Mouse (Mus musculus) embryonic facial prominence, embryonic 11.5 days (tissue): Measurements from ENCODE around the gene Pou3f1. TPM values are rescaled to one million over a fixed set of nuclear protein-coding genes. Genes with fewer than 3 reads are reported as not detected.
"Not testable (repeated sequence)": the region's sequence is repeated elsewhere in the genome, so short reads cannot be mapped to it uniquely, and the experiment has no call there.

Experiments
- ATAC-seq: fragments of 200-750 bp; cut with Nextera tagmentation; replicated peaks from 2 replicates; pipeline ENCODE4 v1.8.0; 2017; ENCODE audit warnings: low read depth; ENCODE audit not compliant: insufficient number of reproducible peaks, low FRiP score, low TSS enrichment
- DNase-seq: peaks from one replicate; pipeline ENCODE4 v3.0.0-alpha.2; 2015; ENCODE audit warnings: low spot score
- H3K27ac ChIP-seq: fragments of 300-500 bp; sonication (generic); replicated peaks from 2 replicates; pipeline ENCODE4 v1.5.1; 2014; ENCODE audit warnings: mild to moderate bottlenecking, low read depth, low read length, control low read depth
- H3K27me3 ChIP-seq: fragments of 300-500 bp; sonication (generic); 2 replicates; pipeline ENCODE4 v1.6.1; 2014; ENCODE audit warnings: mild to moderate bottlenecking, low read length, moderate library complexity, mixed read lengths; ENCODE audit not compliant: control insufficient read depth, insufficient read depth
- H3K36me3 ChIP-seq: fragments of 300-500 bp; sonication (generic); replicated peaks from 2 replicates; pipeline ENCODE4 v1.6.1; 2014; ENCODE audit warnings: low read depth, mild to moderate bottlenecking, low read length, moderate library complexity, mixed read lengths; ENCODE audit not compliant: control insufficient read depth, insufficient read depth
- H3K4me1 ChIP-seq: fragments of 300-500 bp; sonication (generic); 2 replicates; pipeline ENCODE4 v1.6.1; 2014; ENCODE audit warnings: low read length, mixed read lengths; ENCODE audit not compliant: control insufficient read depth, insufficient read depth
- H3K4me2 ChIP-seq: fragments of 300-500 bp; sonication (generic); 2 replicates; pipeline ENCODE4 v1.6.1; 2014; ENCODE audit warnings: low read depth, mild to moderate bottlenecking, control low read depth, low read length, moderate library complexity
- H3K4me3 ChIP-seq: fragments of 300-500 bp; sonication (generic); 2 replicates; pipeline ENCODE4 v1.5.1; 2014; ENCODE audit warnings: low read depth, low read length, control low read depth
- H3K9ac ChIP-seq: fragments of 300-500 bp; sonication (generic); replicated peaks from 2 replicates; pipeline ENCODE4 v1.6.1; 2014; ENCODE audit warnings: mild to moderate bottlenecking, control low read depth, low read length
- H3K9me3 ChIP-seq: fragments of 300-500 bp; sonication (generic); replicated peaks from 2 replicates; pipeline ENCODE4 v1.6.1; 2016; ENCODE audit warnings: mild to moderate bottlenecking, low read length, inconsistent platforms, mixed read lengths; ENCODE audit not compliant: control insufficient read depth
- WGBS: fragments of 180-500 bp; shearing (Covaris S2); extraction: QIAGEN DNeasy Blood & Tissue Kit; methylation state at CpG from one replicate; pipeline ENCODE4 v1.1.7; 2014; 5-methylcytosine and 5-hydroxymethylcytosine counted together
- polyA plus RNA-seq: library from polyadenylated mRNA; unstranded; fragments of >200 nt; fragmentation: Nextera tagmentation; extraction: Ambion mirVana; gene quantifications from 2 replicates; pipeline ENCODE4 v1.2.1, GENCODE M21; 2014

The Pou3f1 gene
- polyA plus RNA-seq, 1 experiment from 2014 or later = 3.4 TPM

- H3K4me1 ChIP-seq = peaks cover 25% of the 10 kb centered on the region
- ATAC-seq = no peak
- H3K4me3 ChIP-seq = no peak overlapping the region
Observed at GRCm38 (mm10) chr4:124703881-124704796, 47.5 kb downstream of the Pou3f1 start.

GRCm38 (mm10) chr4:124704797-124705474, 48.3 kb downstream of the Pou3f1 start:
- Histone ChIP-seq H3K27ac (peak overlapping the region; percentile 92), H3K4me1 (peaks cover 25% of the 10 kb centered on the region), H3K9me3 (no peaks in the 10 kb centered on the region), H3K9ac (peak overlapping the region; percentile 55), H3K4me3 (no peak overlapping the region), H3K36me3 (peaks cover 6% of the 10 kb centered on the region), H3K27me3 (no peaks in the 10 kb centered on the region), H3K4me2 (peak overlapping the region; percentile 41)
- 11% methylated on average over 11 of the region's 11 CpGs for WGBS
- ATAC-seq = no peak
- peak; percentile 49 for DNase-seq

More at GRCm38 (mm10) chr4:124703881-124704796, 47.5 kb downstream of the Pou3f1 start:
- peak; percentile 66 for DNase-seq
- H3K9ac ChIP-seq = peak overlapping the region; percentile 55
- peak overlapping the region; percentile 41 for H3K4me2 ChIP-seq
- no peaks in the 10 kb centered on the region for H3K27me3 ChIP-seq
- 5% methylated on average over 6 of the region's 6 CpGs for WGBS
- peak overlapping the region; percentile 92 for H3K27ac ChIP-seq
- no peaks in the 10 kb centered on the region for H3K9me3 ChIP-seq
- peaks cover 6% of the 10 kb centered on the region for H3K36me3 ChIP-seq

DNA sequence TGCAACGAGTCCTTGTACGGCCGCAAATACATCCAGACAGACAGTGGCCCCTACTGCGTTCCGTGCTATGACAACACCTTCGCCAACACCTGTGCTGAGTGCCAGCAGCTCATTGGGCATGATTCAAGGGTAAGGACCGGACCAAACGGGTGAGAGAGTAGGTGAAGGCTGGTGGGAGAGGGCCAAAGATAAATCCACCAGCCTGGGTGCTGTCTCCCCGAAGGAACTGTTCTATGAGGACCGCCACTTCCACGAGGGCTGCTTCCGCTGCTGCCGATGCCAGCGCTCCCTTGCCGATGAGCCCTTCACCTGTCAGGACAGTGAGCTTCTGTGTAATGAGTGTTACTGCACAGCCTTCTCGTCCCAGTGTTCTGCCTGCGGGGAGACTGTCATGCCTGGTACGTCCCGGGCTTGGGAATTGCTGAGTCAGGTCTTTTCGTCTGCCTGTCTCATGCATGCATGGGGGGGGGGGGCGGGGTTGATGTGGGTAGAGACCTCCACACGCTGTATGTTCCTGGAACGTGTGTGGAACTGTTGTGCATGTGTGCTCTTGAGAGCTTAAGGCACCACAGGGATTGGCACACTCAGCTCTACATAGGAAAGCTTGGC, 49.2 kb downstream of the Pou3f1 start:
- ATAC-seq = no peak
- no peaks in the 10 kb centered on the region for H3K27me3 ChIP-seq

GRCm38 (mm10) chr4:124707381-124708199, 51.0 kb downstream of the Pou3f1 start:
- not testable (repeated sequence) for H3K4me3 ChIP-seq, H3K36me3 ChIP-seq, DNase-seq, H3K27me3 ChIP-seq, ATAC-seq, H3K9me3 ChIP-seq, H3K4me2 ChIP-seq, H3K9ac ChIP-seq
- peaks cover 24% of the 10 kb centered on the region for H3K4me1 ChIP-seq
- WGBS = 86% methylated on average over 25 of the region's 25 CpGs
- peak overlapping the region; percentile 96 for H3K27ac ChIP-seq

More for the DNA sequence above, 49.2 kb downstream of the Pou3f1 start:
- H3K4me1 ChIP-seq = peaks cover 25% of the 10 kb centered on the region
- H3K4me3 ChIP-seq = no peak overlapping the region
- WGBS = 84% methylated on average over 23 of the region's 23 CpGs
- peak overlapping the region; percentile 92 for H3K27ac ChIP-seq
- peaks cover 6% of the 10 kb centered on the region for H3K36me3 ChIP-seq
- H3K4me2 ChIP-seq = no peak overlapping the region; the same call in 1 of the 2 replicates
- H3K9ac ChIP-seq = no peak overlapping the region
- no peaks in the 10 kb centered on the region for H3K9me3 ChIP-seq
- no peak for DNase-seq

- not testable (repeated sequence) for ATAC-seq, H3K27me3 ChIP-seq, DNase-seq, H3K9me3 ChIP-seq, H3K4me3 ChIP-seq, H3K36me3 ChIP-seq
- H3K4me1 ChIP-seq = peaks cover 24% of the 10 kb centered on the region
- H3K9ac ChIP-seq = peak overlapping the region; percentile 43
- peak overlapping the region; percentile 30; the same call in 1 of the 2 replicates for H3K4me2 ChIP-seq
- WGBS = 9% methylated on average over 1 of the region's 1 CpGs
- H3K27ac ChIP-seq = peak overlapping the region; percentile 96
Observed at GRCm38 (mm10) chr4:124708200-124708517, 51.6 kb downstream of the Pou3f1 start.

- Histone ChIP-seq H3K27me3 (no peaks in the 10 kb centered on the region), H3K4me2 (peak overlapping the region; percentile 30), H3K9ac (peak overlapping the region; percentile 43), H3K4me1 (peaks cover 18% of the 10 kb centered on the region), H3K4me3 (no peak overlapping the region; the same call in 1 of the 2 replicates), H3K36me3 (peaks cover 6% of the 10 kb centered on the region), H3K9me3 (no peaks in the 10 kb centered on the region), H3K27ac (peak overlapping the region; percentile 96)
- ATAC-seq (peak; percentile 87), DNase-seq (peak; percentile 99)
- WGBS = 1% methylated on average over 41 of the region's 41 CpGs
Observed at GRCm38 (mm10) chr4:124708518-124709477, 52.2 kb downstream of the Pou3f1 start.
